Mouse (Mus musculus) c-Kit-positive CD71-negative TER-119-negative erythroid progenitor cells, embryonic 14.5 days (primary cell): Measurements from ENCODE around the gene Swt1.
"Not testable (repeated sequence)": the region's sequence is repeated elsewhere in the genome, so short reads cannot be mapped to it uniquely, and the experiment has no call there.

ENCODE experiments used
- DNase-seq: peaks from one replicate; pipeline ENCODE4 v3.0.0-alpha.2; 2013; ENCODE audit warnings: low read depth

Swt1 gene

DNA sequence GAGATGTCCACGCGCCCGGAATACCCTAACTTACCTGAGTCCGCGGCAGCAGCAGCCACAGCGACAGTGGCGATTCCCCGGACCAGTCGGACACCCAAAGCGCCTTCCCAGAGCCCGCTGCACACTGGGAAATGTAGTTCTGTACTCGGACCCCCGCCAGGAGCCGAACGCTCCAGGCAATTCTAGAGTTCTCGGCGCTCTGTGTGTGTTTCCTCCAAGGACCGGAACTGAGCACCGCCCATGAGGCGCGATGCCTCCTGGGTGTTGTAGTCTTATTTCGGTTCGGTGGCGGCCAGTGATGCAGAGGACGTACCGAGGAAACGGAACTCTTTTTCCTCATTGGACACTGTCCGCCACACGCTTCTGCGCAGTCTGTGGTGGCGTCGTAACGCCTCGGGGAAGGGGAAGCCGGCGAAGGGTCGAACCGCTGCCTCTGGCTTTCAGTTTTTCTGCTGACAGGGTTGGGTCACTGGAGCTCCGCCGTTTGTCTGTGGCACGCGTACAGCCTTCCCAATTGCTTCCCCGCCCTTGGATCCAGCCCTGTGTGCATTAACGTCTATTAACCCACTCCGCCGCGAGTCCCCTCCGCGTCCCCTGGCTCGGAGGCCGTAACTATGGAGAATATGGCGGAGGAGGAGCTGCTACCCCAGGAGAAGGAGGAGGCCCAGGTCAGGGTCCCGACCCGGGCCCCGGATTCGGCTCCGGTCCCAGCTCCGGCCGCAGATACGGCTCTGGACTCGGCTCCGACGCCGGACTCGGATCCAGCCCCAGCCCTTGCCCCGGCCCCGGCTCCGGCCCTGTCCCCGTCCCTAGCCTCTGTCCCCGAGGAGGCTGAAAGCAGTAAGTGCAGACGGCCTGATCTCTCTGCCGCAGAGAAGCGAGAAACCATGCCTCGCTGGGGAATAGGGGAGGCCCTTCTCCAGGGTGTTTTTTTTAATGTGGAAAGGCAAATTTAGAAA lies at the start of gene Swt1, which contains the start of gene Trmt1l:
Gene Swt1, minus strand, starts transcription at position 193 of the 959 bp plus-strand sequence.
Gene Trmt1l, plus strand, starts transcription at position 280 of the 959 bp plus-strand sequence.
- DNase-seq, result peak; percentile 97

DNA sequence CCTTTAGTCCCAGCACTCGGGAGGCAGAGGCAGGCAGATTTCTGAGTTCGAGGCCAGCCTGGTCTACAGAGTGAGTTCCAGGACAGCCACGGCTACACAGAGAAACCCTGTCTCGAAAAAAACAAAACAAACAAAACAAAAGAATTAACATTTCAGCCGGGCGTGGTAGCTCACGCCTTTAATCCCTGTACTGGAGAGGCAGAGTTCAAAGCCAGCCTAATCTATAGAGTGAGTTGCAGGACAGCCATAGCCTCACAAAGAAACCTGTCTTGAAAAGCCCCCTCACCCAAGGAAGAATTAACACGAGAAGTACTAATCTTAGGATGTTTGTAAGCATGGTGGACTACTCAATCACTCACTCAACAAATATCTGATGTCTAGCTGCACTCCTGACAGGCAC lies 44.1 kb upstream of the Swt1 start:
- not testable (repeated sequence) for DNase-seq

DNA sequence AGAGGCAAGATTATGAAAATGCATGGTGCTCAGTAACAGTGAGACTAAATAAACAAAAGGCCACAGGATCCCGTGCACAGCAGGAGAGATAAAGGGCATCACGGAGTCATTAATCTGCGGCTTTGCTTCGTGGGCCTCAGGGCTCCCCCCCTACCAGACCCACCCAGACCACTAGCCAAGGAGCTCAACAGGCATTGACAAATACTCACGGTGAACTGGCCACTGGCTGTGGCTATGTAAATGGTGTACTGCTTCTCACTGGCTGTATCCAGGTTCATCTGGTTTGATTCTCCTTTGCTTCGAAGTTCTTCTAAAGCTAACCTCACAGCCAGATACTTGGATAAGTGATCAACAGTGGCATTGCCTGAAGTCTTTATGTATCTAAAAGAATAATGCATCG lies 43.2 kb upstream of the Swt1 start:
- no peak for DNase-seq

DNA sequence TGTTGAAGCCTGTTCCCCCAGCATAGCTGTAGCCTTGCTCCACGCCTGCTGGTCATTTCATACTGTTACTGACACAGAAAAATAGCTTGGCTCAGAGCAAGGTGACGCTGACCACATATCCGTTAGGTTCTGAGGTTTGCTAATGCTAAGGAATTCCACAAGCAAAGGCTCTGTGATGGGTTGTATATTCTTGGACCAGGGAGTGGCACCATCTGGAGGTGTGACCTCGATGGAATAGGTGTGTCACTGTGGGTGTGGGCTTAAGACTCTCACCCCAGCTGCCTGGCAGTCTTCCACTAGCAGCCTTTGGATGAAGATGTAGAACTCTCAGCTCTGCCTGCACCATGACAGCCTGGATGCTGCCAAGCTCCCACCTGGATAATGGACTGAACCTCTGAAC lies 38.3 kb upstream of the Swt1 start:
- DNase-seq, result no peak

DNA sequence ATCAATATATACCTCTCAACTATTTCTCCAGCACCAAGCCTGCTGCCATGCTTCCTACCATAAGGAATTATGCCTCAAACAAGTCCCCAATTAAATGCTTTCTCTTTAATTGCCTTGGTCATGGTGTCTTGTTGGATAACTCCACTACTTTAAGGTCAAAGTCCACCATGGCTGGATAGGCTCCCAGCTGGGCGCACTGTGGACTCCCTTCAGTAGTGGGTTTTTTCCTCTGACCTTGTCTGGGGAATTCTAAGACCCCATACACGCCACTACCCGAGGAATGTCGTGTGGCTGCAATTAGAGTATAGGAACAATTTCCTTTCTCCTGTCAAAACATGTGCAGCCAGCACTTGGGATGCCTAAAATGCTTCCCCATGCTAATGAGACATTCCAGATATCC lies 36.7 kb upstream of the Swt1 start:
- DNase-seq, result no peak

DNA sequence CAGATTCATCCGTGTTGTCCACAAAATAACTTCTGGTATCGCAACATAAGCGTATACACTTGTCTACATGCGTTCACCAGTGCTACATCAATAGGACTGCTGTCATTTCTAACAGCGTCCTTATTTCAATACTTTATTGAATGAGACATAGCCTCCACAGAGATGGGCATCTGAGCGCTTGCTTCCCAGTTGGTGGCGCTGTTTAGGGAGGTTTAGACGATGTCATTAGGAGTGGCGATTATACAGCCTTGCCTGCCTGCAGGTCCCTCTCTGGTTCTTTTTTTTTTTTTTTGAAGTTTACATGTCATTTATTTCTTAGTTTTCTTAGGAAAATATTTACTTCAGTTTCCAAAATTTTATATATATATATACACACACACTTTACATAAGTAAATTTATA lies 33.0 kb upstream of the Swt1 start:
- DNase-seq, result no peak

DNA sequence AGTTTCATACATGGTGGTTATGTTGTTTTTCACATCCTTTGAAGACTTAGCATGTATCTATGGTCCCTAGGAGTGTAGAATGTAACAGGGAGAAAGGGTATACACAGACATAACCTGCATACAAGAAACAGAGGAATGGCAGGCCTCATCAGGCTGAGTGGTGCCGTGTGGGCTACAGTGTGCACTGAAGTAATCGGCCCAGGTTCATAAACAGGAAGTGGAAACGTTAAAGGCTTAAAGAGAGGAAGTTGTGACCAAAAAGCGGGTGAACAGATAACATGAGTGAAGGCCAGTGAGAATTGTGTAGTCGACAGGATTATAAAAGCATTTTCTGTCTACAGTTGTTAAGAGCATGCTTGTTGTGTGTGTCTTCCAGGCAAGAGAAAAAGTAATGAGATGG lies 28.8 kb upstream of the Swt1 start:
- DNase-seq, result peak; percentile 17

DNA sequence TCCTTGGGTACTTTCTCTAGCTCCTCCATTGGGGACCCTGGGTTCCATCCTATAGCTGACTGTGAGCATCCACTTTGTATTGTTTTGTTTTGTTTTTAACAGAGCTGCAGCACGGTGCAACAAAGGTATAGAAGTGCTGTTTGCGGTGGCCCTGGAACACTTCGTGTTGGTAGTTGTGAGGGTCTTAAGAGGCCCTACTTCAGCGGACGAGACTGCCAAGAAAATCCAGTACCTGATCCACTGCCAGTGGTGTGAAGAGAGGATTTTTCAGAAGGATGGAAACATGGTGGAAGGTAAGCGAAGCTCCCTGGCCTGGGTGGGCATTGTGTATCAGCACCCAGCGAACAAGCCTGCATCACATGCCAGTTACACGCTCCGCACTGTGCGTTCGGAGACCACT lies 23.7 kb upstream of the Swt1 start:
- DNase-seq, result no peak

DNA sequence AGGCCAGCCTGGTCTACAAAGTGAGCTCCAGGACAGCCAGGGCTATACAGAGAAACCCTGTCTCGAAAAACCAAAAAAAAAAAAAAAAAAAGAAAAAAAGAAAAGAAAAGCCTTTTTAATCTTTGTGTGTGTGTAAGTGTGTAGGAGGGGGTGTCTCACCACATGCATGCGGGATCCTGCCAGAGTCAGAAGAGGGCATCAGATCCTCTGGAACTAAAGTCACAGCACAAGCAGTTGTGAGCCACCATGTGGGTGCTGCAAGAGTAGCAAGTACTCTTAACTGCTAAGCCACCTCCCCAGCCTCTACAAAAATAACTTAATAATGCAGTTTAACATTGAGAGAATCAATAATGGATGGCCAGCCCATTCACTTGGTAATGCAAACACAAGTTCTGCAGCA lies 22.6 kb upstream of the Swt1 start:
- DNase-seq, result no peak

DNA sequence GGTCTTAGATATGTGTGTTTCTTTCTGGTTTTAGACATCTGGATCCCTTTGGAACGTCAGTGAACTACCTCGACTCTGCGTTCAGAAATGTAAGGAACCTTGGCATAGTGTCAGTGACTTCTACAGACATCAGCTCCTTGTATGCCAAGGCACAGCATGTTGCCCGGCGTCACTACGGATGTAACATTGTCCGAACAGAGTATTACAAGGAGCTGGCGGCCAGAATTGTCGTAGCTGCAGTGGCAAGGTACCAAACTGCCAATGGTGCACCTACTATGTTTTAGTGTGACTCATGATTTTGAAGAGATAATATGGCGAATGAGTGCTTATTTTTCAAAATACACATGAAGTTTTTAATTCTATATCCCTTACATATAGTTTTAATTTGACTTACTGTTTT lies 21.6 kb upstream of the Swt1 start:
- DNase-seq, result no peak

DNA sequence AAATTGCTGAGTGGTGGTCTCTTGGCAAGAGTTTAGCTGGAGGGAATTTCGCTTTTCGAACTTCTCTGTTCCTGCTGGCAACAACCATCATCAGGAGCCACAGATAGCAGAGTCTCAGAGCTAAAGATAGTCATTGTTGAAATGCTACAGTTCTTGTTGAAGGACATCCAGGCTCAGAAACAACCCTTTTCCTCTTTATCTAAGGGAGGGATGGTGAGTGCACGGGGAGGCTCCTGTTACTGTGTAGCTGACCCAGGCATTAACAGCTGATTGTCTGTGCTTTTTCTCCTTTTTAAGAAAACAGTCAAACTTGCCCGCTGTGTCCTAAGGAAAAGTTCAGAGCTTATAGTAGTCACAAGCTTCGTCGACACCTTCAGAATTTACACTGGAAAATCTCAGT lies 7.2 kb upstream of the Swt1 start:
- no peak for DNase-seq

DNA sequence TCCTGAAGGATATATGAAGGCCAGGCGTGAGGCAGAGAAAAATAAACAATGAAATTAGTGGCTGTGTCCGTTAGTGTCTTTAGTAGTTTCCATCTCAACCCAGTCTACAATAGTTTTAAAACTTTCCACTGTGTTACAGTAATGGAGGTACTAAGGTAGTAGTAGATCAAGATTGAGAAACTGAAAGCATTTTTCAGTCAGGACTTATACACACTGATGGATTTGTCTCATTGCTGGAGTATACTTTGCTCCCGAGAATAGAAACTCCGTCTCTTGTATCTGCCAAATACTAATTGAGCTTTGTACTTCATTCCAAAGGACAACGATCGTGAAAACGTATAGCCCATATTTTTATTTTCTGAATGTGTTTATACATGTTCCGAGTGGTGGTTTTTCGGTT lies 1.1 kb upstream of the Swt1 start:
- DNase-seq, result peak; percentile 5

DNA sequence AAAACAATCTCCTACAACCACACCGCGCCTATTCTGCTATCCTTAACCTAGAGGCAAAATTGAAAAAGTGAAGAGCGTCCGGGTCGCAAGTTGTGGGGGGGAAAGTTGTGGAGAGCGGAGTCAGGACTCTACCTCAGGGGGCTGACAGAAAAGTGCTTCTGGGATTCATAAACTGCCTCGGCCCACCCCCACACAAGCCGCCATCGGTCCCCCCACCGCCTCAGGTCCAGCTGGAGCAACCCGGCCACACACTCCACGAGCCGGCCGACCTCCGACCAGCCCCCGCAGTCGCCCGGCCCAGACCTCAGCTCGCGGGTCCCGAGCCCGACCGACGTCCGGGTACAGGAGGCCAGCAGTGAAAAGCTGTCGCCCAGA lies 380 bp downstream of the Swt1 start:
- DNase-seq, result peak; percentile 3

DNA sequence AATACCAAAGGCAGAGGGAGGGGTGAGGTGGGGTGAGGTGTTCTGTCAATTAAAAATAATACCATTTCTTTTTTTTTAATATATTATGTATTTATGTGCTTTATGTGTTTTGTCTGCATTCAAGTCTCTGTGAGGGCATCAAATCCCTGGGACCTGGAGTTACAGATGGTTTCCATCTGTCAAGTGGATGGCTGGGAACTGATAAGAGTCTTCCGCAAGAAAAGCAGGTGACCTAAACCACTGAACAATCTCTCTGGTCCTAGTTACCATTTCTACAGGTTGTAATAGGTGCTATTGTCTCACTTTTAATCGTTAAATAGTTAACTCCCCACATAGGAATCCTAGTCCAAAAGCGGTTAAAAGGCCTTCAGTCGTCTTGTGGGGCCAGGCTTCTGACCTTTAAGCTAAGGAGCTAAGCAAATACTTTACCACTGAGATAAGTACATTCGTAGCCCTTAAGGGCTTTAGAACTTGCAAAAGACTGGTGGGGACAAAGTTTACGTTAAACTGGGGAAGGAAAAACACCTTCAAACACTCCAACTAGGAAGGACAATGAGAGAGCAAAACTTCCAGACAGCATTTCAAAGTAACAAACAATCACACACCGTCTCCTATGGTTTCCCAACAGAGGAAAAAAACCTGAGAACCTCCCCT lies 1.2 kb downstream of the Swt1 start:
- peak; percentile 3 for DNase-seq

DNA sequence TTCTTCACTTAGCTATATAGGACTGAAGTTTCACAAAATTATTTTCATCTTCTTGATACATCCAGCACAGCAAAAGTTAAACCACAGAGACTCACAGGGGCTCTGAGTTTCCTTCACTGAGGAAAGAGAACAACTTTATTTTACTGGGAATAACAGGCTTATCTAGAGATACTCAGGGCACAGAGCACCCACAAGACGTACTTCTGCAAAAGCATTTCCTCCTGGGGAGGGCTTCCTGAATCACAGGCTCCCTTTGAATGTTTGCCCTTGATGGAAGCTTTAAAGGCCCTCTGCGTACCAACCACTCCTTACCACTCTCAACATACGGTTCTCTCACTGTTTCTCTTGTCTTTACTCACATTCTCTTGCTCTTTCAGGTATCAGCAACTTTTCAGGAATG lies 6.1 kb downstream of the Swt1 start:
- DNase-seq, result no peak

DNA sequence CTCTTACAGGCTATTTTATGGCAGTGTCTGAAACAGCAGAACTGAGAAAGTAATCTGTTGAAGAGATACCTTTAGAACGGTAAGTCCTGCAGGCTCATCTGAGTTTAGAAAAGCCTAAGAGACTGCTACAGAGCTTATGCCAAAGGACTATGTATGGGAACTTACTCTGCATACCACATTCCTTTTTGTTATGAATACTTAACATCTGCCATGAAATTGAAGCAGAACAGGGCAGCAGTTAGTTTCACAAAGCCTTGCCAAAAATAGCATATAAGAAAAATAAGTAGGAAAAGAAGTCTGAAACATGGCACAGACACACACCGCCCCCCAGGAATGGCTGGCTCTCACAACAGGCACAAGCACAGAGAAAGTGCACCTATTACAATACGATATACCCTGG lies 18.4 kb downstream of the Swt1 start:
- no peak for DNase-seq

DNA sequence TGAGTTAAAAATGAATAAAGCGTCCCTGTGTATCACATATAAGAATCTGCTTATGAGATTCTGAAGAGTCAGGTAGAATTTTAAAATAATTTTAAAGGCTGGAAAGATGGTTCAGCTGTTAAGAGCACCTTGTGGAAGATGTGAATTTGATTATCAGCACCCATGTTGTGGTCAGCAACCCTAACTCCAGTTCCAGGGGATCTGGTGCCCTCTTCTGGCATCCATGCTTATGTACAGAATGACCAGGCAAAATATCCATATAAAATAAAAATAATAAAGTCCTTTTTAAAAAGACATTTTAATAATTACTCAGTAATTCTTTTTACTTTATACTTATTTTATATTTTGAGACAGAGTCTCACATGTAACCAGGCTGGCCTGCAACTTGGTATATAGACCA lies 38.2 kb downstream of the Swt1 start:
- DNase-seq, result peak; percentile 12

DNA sequence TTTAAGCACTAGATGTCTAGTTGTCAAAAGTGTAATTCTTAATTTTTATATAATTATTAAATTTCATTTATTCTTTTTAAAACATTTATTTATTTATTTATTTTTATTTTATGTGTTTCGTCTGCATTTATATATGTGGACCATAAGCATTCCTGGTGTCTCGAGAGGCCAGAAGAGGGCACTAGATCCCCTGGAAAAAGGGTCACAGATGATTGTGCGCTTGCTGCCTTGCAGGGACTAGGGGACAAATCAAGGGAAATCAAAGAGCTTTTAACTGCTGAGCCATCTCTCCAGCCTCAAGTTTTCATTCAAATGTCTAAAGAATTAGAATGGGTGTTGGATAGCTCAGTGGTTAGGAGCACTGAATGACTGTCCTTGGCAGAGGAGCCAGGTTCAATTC lies 50.9 kb downstream of the Swt1 start:
- no peak for DNase-seq

DNA sequence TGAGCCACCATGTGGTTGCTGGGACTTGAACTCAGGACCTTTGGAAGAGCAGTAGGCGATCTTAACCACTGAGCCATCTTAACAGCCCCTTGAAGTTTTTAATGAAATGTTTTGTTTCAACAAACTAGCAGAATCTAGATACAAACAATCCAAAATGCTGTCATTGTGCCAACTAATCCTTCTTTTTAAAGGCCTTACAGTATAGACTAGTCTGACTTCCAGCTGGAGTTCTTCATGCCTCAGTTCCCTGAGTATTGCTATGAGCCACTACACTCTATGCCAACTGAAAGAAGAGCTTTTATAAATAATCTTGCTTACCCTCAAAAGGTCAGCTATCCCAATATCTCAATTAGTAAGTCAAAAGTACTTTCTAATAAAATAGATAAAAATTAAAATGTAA lies 55.4 kb downstream of the Swt1 start:
- DNase-seq, result no peak

DNA sequence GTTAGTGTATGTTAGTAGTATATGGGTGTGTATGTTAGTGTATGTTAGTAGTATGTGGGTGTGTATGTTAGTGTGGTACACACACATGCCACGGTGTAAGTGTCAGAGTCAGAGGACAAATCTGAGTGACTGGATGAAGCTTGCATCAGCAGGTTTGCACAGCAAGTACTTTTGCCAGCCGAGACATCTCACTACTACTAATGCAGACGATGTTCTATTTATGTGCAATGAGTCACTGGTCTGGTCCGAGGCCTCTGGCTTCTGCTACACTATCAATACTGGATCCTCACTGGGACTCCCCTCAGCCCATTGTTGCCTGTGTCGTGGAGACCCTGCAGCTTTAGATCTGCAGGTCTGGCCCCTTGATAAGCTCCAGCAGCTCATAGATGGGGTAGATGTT lies 56.7 kb downstream of the Swt1 start:
- DNase-seq, result no peak

DNA sequence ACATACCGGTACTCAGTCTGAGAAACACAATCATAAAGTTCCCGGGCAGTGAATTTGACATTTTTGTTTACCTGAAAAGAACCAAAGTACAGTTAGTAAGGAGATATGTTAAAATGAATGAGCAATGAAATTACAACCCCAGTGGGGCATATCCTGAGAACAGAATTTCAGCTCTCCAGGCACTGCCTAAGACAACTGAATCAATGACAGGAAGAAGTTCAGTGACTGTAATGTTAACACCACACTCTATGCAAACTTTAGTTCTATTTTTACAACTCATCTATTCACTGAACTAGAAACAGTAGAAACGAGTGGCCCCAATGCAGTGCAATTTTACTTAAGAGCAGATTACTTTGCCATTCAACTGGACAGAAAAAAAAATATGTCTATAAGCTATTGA lies 57.7 kb downstream of the Swt1 start:
- DNase-seq, result no peak

DNA sequence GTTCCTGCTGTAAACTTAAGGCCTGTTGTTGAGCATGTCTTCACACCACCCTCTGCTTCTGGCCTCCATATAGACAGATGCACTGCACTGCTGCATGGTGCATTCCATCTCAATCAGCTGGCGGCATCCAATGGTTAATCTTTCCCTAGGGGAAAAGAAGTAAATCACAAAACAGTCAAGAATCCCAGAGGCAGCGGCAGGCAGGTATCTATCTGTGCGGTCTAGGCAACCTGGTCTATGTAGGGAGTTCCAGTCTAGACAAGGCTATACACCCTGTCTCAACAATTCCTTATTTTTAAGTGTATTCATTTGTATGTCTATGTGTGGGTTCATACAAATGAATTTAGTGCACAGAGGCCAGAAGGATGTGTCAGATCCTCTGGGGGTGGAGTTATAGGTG lies 59.8 kb downstream of the Swt1 start:
- no peak for DNase-seq

DNA sequence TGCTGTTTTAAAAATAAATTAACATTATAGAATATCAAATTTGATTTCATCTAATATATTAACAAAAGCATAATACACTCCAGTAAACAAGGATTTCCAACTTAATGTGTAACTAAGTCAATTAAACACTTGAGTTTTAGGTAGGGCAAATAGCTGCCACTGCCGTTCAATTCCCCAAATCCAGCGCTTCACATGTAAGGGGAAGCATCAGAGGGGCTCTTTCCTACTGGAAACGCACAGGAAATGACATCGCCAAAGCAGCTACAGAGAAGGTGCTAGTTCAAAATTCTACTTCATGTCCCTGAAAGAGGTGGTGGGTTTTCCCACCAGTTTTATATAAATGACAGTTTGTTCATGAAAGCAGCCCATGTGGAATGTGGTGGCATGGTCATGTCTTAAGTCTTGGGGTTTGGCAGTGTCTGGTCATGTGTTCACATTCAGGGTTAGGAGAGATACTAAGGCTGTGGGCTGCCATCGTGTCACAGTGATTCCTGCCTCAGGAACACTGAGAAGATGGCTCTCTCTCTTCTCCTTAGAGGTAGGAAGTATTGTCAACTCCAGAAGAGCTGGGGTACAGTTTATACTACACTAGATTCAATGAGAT lies 60.4 kb downstream of the Swt1 start:
- no peak for DNase-seq
